Comparison of ENCODE assay signal across 14 mouse cellular contexts in genomic region chr13:45453033-45453432, GRCm38 (mm10). TPM values are rescaled to one million over a fixed set of nuclear protein-coding genes. Genes with fewer than 3 reads are reported as not detected.
DNase-seq lines count a peak whose midpoint lies in the region; ATAC-seq and TF ChIP-seq lines count a peak whose summit lies in the region.
"Had no signal": no experiment of that assay in that cellular context is flagged by ENCODE, and none has a peak within 500 bp of the region (broad histone marks: within the 10 kb centered on the region; RNA-seq: fewer than 3 reads in every experiment).

No protein-coding gene starts in this region.

- H3K4me3 ChIP-seq in kidney, embryonic 15.5 days (replicated peaks) = no peak overlapping the region
- H3K4me3 ChIP-seq in liver, embryonic 11.5 days (ENCODE audit: low read depth, low read length) = no peak overlapping the region
- no peak overlapping the region for H3K4me3 ChIP-seq in lung, postnatal 0 days (ENCODE audit: low read depth, low read length)
- no peak overlapping the region for H3K4me3 ChIP-seq in midbrain, embryonic 14.5 days (replicated peaks; ENCODE audit: low read depth, low read length)
- H3K4me3 ChIP-seq: embryonic facial prominence, embryonic 13.5 days; limb, embryonic 12.5 days; midbrain, embryonic 10.5 days had no signal

- no peak for TF ChIP-seq EP300 in lung, postnatal 0 days (IDR thresholded peaks at IDR 0.05)

- no peak for ATAC-seq in kidney, embryonic 15.5 days (replicated peaks; ENCODE audit: low FRiP score)
- ATAC-seq in liver, embryonic 11.5 days (replicated peaks; ENCODE audit: low FRiP score) = no peak
- ATAC-seq in lung, postnatal 0 days = no peak
- ATAC-seq in midbrain, embryonic 14.5 days (ENCODE audit: low FRiP score, low TSS enrichment) = no peak
- ATAC-seq: forebrain, postnatal 0 days had no signal

- H3K9me3 ChIP-seq in kidney, embryonic 15.5 days (replicated peaks) = no peaks in the 10 kb centered on the region
- H3K9me3 ChIP-seq in liver, embryonic 11.5 days (ENCODE audit: control insufficient read depth, low read length) = no peaks in the 10 kb centered on the region
- H3K9me3 ChIP-seq in lung, postnatal 0 days (ENCODE audit: low read length) = no peaks in the 10 kb centered on the region
- H3K9me3 ChIP-seq in midbrain, embryonic 14.5 days (ENCODE audit: control insufficient read depth, low read length) = no peaks in the 10 kb centered on the region
- H3K9me3 ChIP-seq: embryonic facial prominence, embryonic 13.5 days; limb, embryonic 12.5 days; midbrain, embryonic 10.5 days had no signal

- 56% methylated on average over 9 of the region's 9 CpGs for WGBS in kidney, embryonic 15.5 days
- 41% methylated on average over 9 of the region's 9 CpGs for WGBS in liver, embryonic 11.5 days
- 65% methylated on average over 9 of the region's 9 CpGs for WGBS in lung, postnatal 0 days
- 79% methylated on average over 9 of the region's 9 CpGs for WGBS in midbrain, embryonic 14.5 days

- DNase-seq in kidney, adult 11 months = no peak
- peak; percentile 5 for DNase-seq in ES-CJ7 (ENCODE audit: low read depth, low spot score)
- DNase-seq in liver, embryonic 11.5 days (ENCODE audit: low spot score) = no peak
- peak; percentile 61 for DNase-seq in splenic B cell, adult 2 months (ENCODE audit: low read depth, low spot score)
- no peak for DNase-seq in ovary, postnatal 14 days (ENCODE audit: low spot score)
- no peak for DNase-seq in lung, postnatal 0 days (ENCODE audit: low spot score)
- no peak for DNase-seq in midbrain, embryonic 14.5 days
- DNase-seq: forebrain, postnatal 0 days; heart, postnatal 10 days; kidney, adult 9 months had no signal

- no peak for TF ChIP-seq CTCF in lung, postnatal 0 days (IDR thresholded peaks at IDR 0.05)

- no peak overlapping the region for H3K9ac ChIP-seq in kidney, embryonic 15.5 days
- no peak overlapping the region for H3K9ac ChIP-seq in liver, embryonic 11.5 days (ENCODE audit: low read depth, low read length)
- H3K9ac ChIP-seq in lung, postnatal 0 days (replicated peaks; ENCODE audit: low read depth) = no peak overlapping the region
- H3K9ac ChIP-seq in midbrain, embryonic 14.5 days (replicated peaks; ENCODE audit: low read length) = no peak overlapping the region
- H3K9ac ChIP-seq: embryonic facial prominence, embryonic 13.5 days; forebrain, postnatal 0 days; limb, embryonic 12.5 days had no signal

- H3K27ac ChIP-seq in kidney, embryonic 15.5 days = peak overlapping the region; percentile 9; the same call in 1 of the 2 replicates
- H3K27ac ChIP-seq in liver, embryonic 11.5 days (ENCODE audit: low read depth, low read length) = no peak overlapping the region
- H3K27ac ChIP-seq in lung, postnatal 0 days (ENCODE audit: low read length) = no peak overlapping the region
- no peak overlapping the region for H3K27ac ChIP-seq in midbrain, embryonic 14.5 days (replicated peaks; ENCODE audit: low read depth, low read length)
- H3K27ac ChIP-seq: embryonic facial prominence, embryonic 13.5 days; limb, embryonic 12.5 days; midbrain, embryonic 10.5 days had no signal

- H3K27me3 ChIP-seq in kidney, embryonic 15.5 days = no peaks in the 10 kb centered on the region
- H3K27me3 ChIP-seq in liver, embryonic 11.5 days (replicated peaks; ENCODE audit: control insufficient read depth, insufficient read depth, low read length) = no peaks in the 10 kb centered on the region
- H3K27me3 ChIP-seq in splenic B cell, adult 2 months (ENCODE audit: control insufficient read depth, insufficient read depth, low read length, poor library complexity, severe bottlenecking) = no peaks in the 10 kb centered on the region
- H3K27me3 ChIP-seq in lung, postnatal 0 days (replicated peaks; ENCODE audit: insufficient read depth, low read length) = no peaks in the 10 kb centered on the region
- no peaks in the 10 kb centered on the region for H3K27me3 ChIP-seq in midbrain, embryonic 14.5 days (ENCODE audit: control insufficient read depth, insufficient read depth, low read length)
- H3K27me3 ChIP-seq: embryonic facial prominence, embryonic 13.5 days; limb, embryonic 12.5 days had no signal

- peaks cover 41% of the 10 kb centered on the region for H3K4me1 ChIP-seq in kidney, embryonic 15.5 days
- H3K4me1 ChIP-seq in liver, embryonic 11.5 days (replicated peaks; ENCODE audit: control insufficient read depth, insufficient read depth, low read length) = peaks cover 30% of the 10 kb centered on the region
- peaks cover 13% of the 10 kb centered on the region; the same call in 1 of the 2 replicates for H3K4me1 ChIP-seq in lung, postnatal 0 days (ENCODE audit: insufficient read depth, low read depth, low read length)
- H3K4me1 ChIP-seq in midbrain, embryonic 14.5 days (ENCODE audit: control insufficient read depth, insufficient read depth, low read length) = peaks cover 4% of the 10 kb centered on the region; the same call in 1 of the 2 replicates

- H3K36me3 ChIP-seq in kidney, embryonic 15.5 days = no peaks in the 10 kb centered on the region
- no peaks in the 10 kb centered on the region for H3K36me3 ChIP-seq in liver, embryonic 11.5 days (ENCODE audit: control insufficient read depth, insufficient read depth, low read length)
- no peaks in the 10 kb centered on the region for H3K36me3 ChIP-seq in splenic B cell, adult 2 months (ENCODE audit: control insufficient read depth, insufficient read depth, low read length, poor library complexity, severe bottlenecking)
- no peaks in the 10 kb centered on the region for H3K36me3 ChIP-seq in lung, postnatal 0 days (ENCODE audit: insufficient read depth, low read length)
- no peaks in the 10 kb centered on the region for H3K36me3 ChIP-seq in midbrain, embryonic 14.5 days (ENCODE audit: control insufficient read depth, insufficient read depth, low read length)
- H3K36me3 ChIP-seq: embryonic facial prominence, embryonic 13.5 days; limb, embryonic 12.5 days; midbrain, embryonic 10.5 days had no signal

- no peak overlapping the region for H3K4me2 ChIP-seq in kidney, embryonic 15.5 days
- peak overlapping the region; percentile 31 for H3K4me2 ChIP-seq in liver, embryonic 11.5 days
- no peak overlapping the region for H3K4me2 ChIP-seq in lung, postnatal 0 days (replicated peaks; ENCODE audit: low read depth, low read length)
- H3K4me2 ChIP-seq in midbrain, embryonic 14.5 days (ENCODE audit: low read length) = no peak overlapping the region
- H3K4me2 ChIP-seq: embryonic facial prominence, embryonic 13.5 days; limb, embryonic 12.5 days had no signal

RNA-seq across cellular contexts. Expression of gene Gmpr, which starts 54.2 kb away (rescaled TPM):
- 49.9 and 52.1 TPM in 2 replicates for polyA plus RNA-seq in kidney, embryonic 15.5 days (2015; fragmentation: Nextera tagmentation; extraction: Ambion mirVana)
- 200 and 221 TPM in 2 replicates for polyA plus RNA-seq in liver, embryonic 11.5 days (2014; fragmentation: Nextera tagmentation; extraction: Ambion mirVana)
- polyA plus RNA-seq in lung, postnatal 0 days (2015; fragmentation: Nextera tagmentation; extraction: Ambion mirVana) = 23.8 and 26.0 TPM in 2 replicates
- polyA plus RNA-seq in midbrain, embryonic 14.5 days (2014; fragmentation: Nextera tagmentation; extraction: Ambion mirVana) = 26.1 and 27.0 TPM in 2 replicates

Comparison
In these comparisons a context has a peak if more than half of its experiments do, and no peak if none do; other contexts are left out.
1. DNase-seq: peak in ES-CJ7 (single experiment) and splenic B cell, adult 2 months (single experiment); none in kidney, adult 11 months (single experiment), liver, embryonic 11.5 days (single experiment), ovary, postnatal 14 days (single experiment), lung, postnatal 0 days (single experiment) and midbrain, embryonic 14.5 days (single experiment).